ENCODE assay signal across 10 mouse cellular contexts in genomic region chr7:35790201-35790600, GRCm38 (mm10). TPM values are rescaled to one million over a fixed set of nuclear protein-coding genes. Genes with fewer than 3 reads are reported as not detected.
DNase-seq lines count a peak whose midpoint lies in the region.
"Had no signal": no experiment of that assay in that cellular context is flagged by ENCODE, and none has a peak within 500 bp of the region (broad histone marks: within the 10 kb centered on the region; RNA-seq: fewer than 3 reads in every experiment).

No protein-coding gene starts in this region.

- H3K36me3 ChIP-seq in splenic B cell, adult 2 months (ENCODE audit: control insufficient read depth, insufficient read depth, low read length, poor library complexity, severe bottlenecking) = peaks cover 21% of the 10 kb centered on the region

- peak; percentile 21 for DNase-seq in adrenal gland, postnatal 14 days
- DNase-seq in adrenal gland, adult 2 months = no peak
- DNase-seq in kidney, adult 9 months = peak; percentile 17
- DNase-seq in kidney, adult 8-10 months = no peak
- peak; percentile 52 for DNase-seq in right cerebral cortex, postnatal 4 days
- DNase-seq in right cerebral cortex, postnatal 36 days (ENCODE audit: low spot score in 2 of 2) = no peak
- DNase-seq in splenic B cell, adult 2 months (ENCODE audit: low read depth, low spot score) = peak; percentile 19
- DNase-seq in B cell, adult 2 months = no peak

- no peaks in the 10 kb centered on the region for H3K27me3 ChIP-seq in splenic B cell, adult 2 months (ENCODE audit: control insufficient read depth, insufficient read depth, low read length, poor library complexity, severe bottlenecking)
- H3K27me3 ChIP-seq: hindbrain, embryonic 12.5 days; midbrain, embryonic 13.5 days had no signal

RNA-seq across cellular contexts. Expression of gene Zfp507, which starts 12.6 kb away (rescaled TPM):
- total RNA-seq in adrenal gland, postnatal 14 days (2021) = 27.4 and 29.3 TPM in 2 replicates
- 10 to 100 TPM; 21.5 to 22.6 TPM for total RNA-seq in adrenal gland, adult 2 months (2021)
- 3.1 and 4.1 TPM in 2 replicates for polyA plus RNA-seq in adrenal gland, adult 2 months (2012; rRNA removed)

RNA-seq across cellular contexts. Expression of gene Dpy19l3, which starts 35.9 kb away (rescaled TPM):
- 30.2 and 35.9 TPM in 2 replicates for total RNA-seq in adrenal gland, postnatal 14 days (2021)
- total RNA-seq in adrenal gland, adult 2 months (2021) = 10 to 100 TPM; 52.1 to 71.8 TPM
- 8.4 and 9.5 TPM in 2 replicates for polyA plus RNA-seq in adrenal gland, adult 2 months (2012; rRNA removed)

Comparison
In these comparisons a context has a peak if more than half of its experiments do, and no peak if none do; other contexts are left out.
1. DNase-seq: peak in adrenal gland, postnatal 14 days (single experiment), kidney, adult 9 months (single experiment), right cerebral cortex, postnatal 4 days (single experiment) and splenic B cell, adult 2 months (single experiment); none in adrenal gland, adult 2 months (single experiment), kidney, adult 8-10 months (0 of 2), right cerebral cortex, postnatal 36 days (0 of 2) and B cell, adult 2 months (0 of 2).